Mouse (Mus musculus) brain, adult 2 months (tissue): Measurements from ENCODE around the gene Gbgt1.
"Not testable (repeated sequence)": the region's sequence is repeated elsewhere in the genome, so short reads cannot be mapped to it uniquely, and the experiment has no call there.

Experiments
- DNase-seq: peaks from one replicate; pipeline ENCODE4 v3.0.0; 2011; ENCODE audit warnings: low read depth, low spot score

Gbgt1 gene

GRCm38 (mm10) chr2:28496671-28497070 lies at the start of gene Gbgt1:
Gene Gbgt1 (plus strand): TSS chr2:28496891.
- no peak for DNase-seq

- peak; percentile 24 for DNase-seq
Measured at GRCm38 (mm10) chr2:28447315-28447670, 49.4 kb upstream of the Gbgt1 start.

DNA sequence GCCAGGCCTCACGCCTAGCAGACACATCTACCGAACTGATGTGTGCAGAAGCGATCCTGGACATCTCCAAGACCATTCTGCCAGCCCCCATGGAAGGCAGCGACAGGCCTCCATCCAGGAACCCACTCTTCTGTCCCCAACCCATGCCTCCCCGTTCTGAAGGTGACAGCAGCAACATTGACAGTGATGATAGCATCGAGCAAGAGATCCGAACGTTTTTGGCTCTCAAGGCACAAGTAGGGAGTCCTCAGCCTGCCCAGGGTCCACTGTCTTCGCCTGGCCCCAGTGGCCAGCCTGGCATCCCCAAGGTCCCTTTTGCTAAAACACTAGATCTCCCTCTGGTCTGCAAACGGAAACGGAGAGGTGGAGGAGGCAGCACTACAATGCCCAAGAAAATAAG lies 45.0 kb upstream of the Gbgt1 start:
- no peak for DNase-seq

- no peak for DNase-seq
Measured at GRCm38 (mm10) chr2:28453539-28453938, 43.2 kb upstream of the Gbgt1 start.

- no peak for DNase-seq
Measured at GRCm38 (mm10) chr2:28456616-28457015, 40.1 kb upstream of the Gbgt1 start.

DNA sequence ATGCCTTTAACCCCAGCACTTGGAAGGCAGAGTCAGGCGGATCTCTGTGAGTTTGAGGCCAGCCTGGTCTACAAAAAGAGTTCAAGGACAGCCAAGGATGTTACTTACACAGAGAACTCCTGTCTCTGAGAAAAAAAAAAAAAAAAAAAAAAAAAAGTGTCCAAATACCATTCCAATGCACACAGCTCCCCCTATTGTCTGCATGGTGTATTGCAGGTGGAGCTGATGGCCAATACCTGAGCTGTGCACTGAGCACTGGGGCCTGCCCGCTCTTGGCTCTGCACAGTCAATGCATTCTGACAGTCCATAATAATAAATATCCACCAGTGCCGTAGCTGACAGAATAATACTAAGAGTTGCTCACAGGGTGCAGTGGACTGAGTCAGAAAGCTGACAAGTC lies 32.8 kb upstream of the Gbgt1 start:
- DNase-seq = peak; percentile 72

DNA sequence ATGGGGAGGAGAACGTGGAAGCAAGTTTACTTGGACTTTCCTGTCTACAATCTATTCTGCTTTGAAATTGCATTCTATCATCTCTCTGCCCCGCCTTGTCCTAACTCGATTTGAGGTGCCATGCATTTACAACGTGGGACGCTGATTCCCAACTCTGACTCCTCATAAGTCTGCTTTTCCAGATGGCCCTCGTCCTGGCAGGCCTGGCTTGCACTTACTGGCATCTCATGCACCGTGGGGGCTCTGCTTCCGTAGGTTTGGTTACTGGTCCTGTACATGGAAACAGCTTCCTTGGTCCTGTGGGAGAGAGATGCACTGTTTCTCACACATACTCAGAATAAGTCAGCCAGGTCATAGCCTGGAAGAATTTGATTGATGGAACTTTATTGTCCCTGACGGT lies 31.8 kb upstream of the Gbgt1 start:
- no peak for DNase-seq

- peak; percentile 94 for DNase-seq
Measured at GRCm38 (mm10) chr2:28465836-28466518, 30.7 kb upstream of the Gbgt1 start, which contains the start of gene 1700007K13Rik. Gene 1700007K13Rik (minus strand): TSS chr2:28466332.

GRCm38 (mm10) chr2:28467860-28468485 lies 28.7 kb upstream of the Gbgt1 start, which contains the start of gene Mrps2:
Gene Mrps2 (plus strand): TSS chr2:28468066.
- peak; percentile 93 for DNase-seq

GRCm38 (mm10) chr2:28468486-28469225 lies 28.0 kb upstream of the Gbgt1 start:
- DNase-seq = no peak

GRCm38 (mm10) chr2:28469461-28469860 lies 27.2 kb upstream of the Gbgt1 start:
- DNase-seq = no peak

DNA sequence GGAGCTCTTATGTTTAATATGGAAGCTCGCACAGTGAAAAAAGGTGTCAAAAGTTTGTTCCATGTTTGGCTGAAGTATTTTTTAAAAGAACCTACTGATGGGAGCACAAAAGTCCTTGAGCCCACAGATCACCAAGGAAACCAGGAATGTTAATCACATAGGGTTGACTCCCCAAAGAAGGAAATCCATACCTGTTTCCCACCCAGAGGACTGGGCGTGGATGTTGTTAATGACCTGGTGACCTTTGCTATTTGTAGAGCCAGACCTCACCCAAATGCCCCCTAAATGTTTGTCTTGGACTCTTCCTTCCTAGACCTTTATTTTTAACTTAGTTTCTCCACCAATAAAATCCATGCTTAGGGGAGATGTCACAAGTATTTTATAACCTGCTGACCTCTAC lies 26.1 kb upstream of the Gbgt1 start:
- no peak for DNase-seq

- DNase-seq = not testable (repeated sequence)
Measured at GRCm38 (mm10) chr2:28472011-28472410, 24.7 kb upstream of the Gbgt1 start.

GRCm38 (mm10) chr2:28477993-28478392 lies 18.7 kb upstream of the Gbgt1 start:
- not testable (repeated sequence) for DNase-seq

DNA sequence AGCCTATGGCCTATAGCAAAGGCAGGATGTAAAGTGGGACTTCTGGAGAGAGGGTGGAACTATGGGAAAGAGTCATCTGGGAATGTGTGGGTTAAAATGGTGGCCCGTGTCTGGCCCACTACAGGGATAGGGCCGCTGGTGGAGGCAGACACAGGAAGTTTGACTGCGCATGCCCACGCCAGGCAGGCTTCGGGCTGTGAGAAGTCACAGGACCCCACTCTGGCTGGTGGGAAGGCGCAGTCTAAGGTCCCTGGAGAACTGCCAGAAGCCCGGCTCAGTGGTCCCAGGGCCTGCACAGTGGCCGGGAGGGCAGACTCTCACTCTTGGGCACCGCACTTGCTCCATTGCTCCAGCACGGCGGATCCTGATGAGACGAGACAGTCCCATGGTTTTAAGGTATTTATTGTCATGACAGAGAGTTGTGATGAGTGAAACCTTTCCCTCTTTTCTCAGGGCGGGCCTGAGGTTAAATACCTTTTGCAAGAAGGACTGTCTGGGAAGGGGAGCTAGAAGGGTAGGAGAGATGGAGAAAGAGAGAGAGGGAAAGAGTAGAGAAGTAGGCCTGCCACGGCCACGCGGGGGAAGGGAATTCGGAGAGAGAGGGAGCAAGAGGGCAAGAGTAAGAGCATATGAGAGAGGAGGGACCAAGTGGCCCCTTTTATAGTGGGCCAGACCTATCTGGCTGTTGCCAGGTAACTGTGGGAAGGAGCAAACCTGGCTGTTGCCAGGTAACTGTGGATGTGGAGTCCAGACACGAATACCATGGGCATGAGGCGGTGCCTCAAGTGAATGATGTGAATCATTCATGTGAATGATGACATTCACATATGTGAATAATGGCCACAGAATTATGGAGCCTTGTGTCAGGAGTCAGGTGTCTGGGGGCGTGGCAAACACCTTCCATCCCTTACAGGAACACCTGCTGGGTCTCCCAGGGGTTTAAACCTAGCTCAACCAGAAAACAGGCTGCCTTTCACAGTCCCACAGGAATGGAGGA lies 17.2 kb upstream of the Gbgt1 start:
- DNase-seq = peak; percentile 21

- no peak for DNase-seq
Measured at GRCm38 (mm10) chr2:28483861-28484260, 12.8 kb upstream of the Gbgt1 start.

DNA sequence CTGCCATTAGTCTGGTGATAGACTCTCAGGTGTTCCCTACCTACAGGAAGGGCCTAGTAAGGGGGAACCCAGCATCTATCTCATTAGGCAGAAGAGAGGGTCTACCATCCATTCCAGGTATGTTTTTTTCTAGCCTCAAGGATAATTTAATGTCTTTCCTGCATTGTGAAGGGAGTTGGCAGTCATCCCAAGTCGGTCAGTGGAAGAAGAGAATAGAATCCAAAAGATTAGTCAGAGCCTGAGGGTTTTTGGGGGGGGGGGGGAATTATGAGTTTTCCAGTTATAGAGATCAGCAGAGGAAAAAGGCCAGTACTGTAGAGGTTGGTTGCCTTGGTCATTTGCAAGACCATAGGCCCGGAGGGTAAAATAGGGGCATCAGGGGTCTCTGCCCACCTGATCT lies 2.2 kb upstream of the Gbgt1 start:
- no peak for DNase-seq

GRCm38 (mm10) chr2:28495207-28495756 lies 1.4 kb upstream of the Gbgt1 start:
- DNase-seq = no peak

- no peak for DNase-seq
Measured at GRCm38 (mm10) chr2:28495801-28496595, 693 bp upstream of the Gbgt1 start.

- DNase-seq = no peak
Measured at GRCm38 (mm10) chr2:28497561-28497960, 870 bp downstream of the Gbgt1 start.
